Mouse (Mus musculus) stomach, embryonic 16.5 days (tissue): ENCODE data around the gene Lhx2. TPM values are rescaled to one million over a fixed set of nuclear protein-coding genes. Genes with fewer than 3 reads are reported as not detected.
A peak's percentile ranks its signal among the peaks of the same experiment; 100 is the strongest.

ENCODE experiments used
- ATAC-seq: fragments of 200-750 bp; cut with Nextera tagmentation; 2 replicates; pipeline ENCODE4 v1.8.0; 2017; ENCODE audit warnings: moderate number of reproducible peaks, moderate TSS enrichment; ENCODE audit not compliant: insufficient read depth, low FRiP score
- H3K27ac ChIP-seq: fragments of 300-500 bp; sonication (generic); 2 replicates; pipeline ENCODE4 v1.5.1; 2014; ENCODE audit warnings: low read length
- H3K27me3 ChIP-seq: fragments of 300-500 bp; sonication (generic); 2 replicates; pipeline ENCODE4 v1.6.1; 2014; ENCODE audit warnings: low read length, control low read depth, mixed read lengths; ENCODE audit not compliant: control insufficient read depth, insufficient read depth
- H3K36me3 ChIP-seq: fragments of 300-500 bp; sonication (generic); 2 replicates; pipeline ENCODE4 v1.6.1; 2014; ENCODE audit warnings: low read length; ENCODE audit not compliant: control insufficient read depth, insufficient read depth
- H3K4me1 ChIP-seq: fragments of 300-500 bp; sonication (generic); 2 replicates; pipeline ENCODE4 v1.6.1; 2014; ENCODE audit warnings: low read length, control low read depth, mixed read lengths; ENCODE audit not compliant: control insufficient read depth, insufficient read depth
- H3K4me2 ChIP-seq: fragments of 300-500 bp; sonication (generic); 2 replicates; pipeline ENCODE4 v1.6.1; 2014; ENCODE audit warnings: low read depth, low read length, mixed read lengths
- H3K4me3 ChIP-seq: fragments of 300-500 bp; sonication (generic); replicated peaks from 2 replicates; pipeline ENCODE4 v1.5.1; 2014; ENCODE audit warnings: mild to moderate bottlenecking, low read length
- H3K9ac ChIP-seq: fragments of 300-500 bp; sonication (generic); 2 replicates; pipeline ENCODE4 v1.6.1; 2014; ENCODE audit warnings: low read length
- H3K9me3 ChIP-seq: fragments of 300-500 bp; sonication (generic); replicated peaks from 2 replicates; pipeline ENCODE4 v1.6.1; 2016; ENCODE audit warnings: low read length, control low read depth; ENCODE audit not compliant: control insufficient read depth
- WGBS: fragments of 180-500 bp; shearing (Covaris S2); extraction: QIAGEN DNeasy Blood & Tissue Kit; methylation state at CpG from one replicate; pipeline ENCODE4 v1.1.7; 2014; 5-methylcytosine and 5-hydroxymethylcytosine counted together
- polyA plus RNA-seq: library from polyadenylated mRNA; unstranded; fragments of >200 nt; fragmentation: Nextera tagmentation; extraction: Ambion mirVana; gene quantifications from 2 replicates; pipeline ENCODE4 v1.2.1, GENCODE M21; 2015

Gene Lhx2
- polyA plus RNA-seq, 1 experiment from 2014 or later: 0.14 TPM

DNA sequence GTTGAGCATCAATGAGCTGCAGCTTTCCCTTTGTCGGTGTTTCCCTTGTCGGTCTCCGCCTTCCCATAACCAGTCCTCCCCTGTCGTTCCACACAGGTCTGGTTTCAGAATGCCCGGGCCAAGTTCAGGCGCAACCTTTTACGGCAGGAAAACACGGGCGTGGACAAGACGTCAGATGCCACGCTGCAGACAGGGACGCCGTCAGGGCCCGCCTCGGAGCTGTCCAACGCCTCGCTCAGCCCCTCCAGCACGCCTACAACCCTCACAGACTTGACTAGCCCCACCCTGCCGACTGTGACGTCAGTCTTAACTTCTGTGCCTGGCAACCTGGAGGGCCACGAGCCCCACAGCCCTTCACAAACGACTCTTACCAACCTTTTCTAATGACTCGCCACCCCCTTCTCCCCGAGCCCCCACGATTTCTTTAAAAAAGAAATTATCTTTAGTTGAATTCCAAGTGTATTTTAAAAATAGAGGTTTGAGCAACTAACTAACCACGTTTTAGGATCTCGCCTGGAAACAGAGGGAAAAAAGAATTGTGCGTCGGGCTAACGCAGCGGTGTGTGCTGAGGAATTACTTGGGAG, 29.8 kb downstream of the Lhx2 start:
- Histone ChIP-seq H3K4me3 (peak overlapping the region; percentile 21), H3K4me2 (peak overlapping the region; percentile 46), H3K36me3 (no peaks in the 10 kb centered on the region), H3K27me3 (peaks cover 55% of the 10 kb centered on the region), H3K27ac (no peak overlapping the region), H3K9ac (no peak overlapping the region), H3K4me1 (peaks cover 5% of the 10 kb centered on the region; the same call in 1 of the 2 replicates), H3K9me3 (no peaks in the 10 kb centered on the region)
- ATAC-seq: peak; percentile 76; the same call in 1 of the 2 replicates
- 5% methylated on average over 31 of the region's 31 CpGs for WGBS

DNA sequence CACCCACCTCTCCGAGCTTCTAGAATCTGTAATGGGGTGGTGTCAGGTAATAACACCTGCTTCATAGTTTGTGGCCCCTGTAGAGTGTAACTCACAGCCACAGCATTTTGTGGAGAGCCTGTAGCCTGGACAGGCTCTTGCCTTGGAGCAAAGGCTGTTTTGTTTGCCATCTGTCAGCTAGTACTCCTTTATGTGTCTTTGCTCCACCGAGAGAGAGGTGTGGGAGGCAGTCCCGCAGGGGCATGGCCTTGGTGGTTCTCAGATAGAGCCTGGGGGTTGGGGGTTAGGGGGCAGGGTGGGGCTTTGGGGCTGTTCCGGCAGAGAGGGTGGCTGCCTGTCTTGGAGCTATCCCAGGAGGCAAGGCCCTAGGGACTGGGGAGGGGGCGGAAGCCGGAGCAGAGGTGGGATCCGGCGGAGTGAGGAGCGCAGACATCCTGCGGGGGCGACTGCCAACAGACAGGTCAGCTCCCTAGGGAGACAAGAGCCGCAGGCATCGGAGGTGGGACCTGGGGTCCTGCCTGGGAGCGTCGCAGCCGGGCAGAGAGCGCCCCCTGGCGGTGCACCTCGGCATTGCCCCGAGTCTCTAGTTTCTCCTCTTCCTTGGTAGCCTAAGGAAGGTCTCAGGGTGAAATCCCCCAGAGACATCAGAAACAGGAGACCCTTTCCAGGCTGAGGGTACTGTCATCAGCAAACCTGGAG, 36.7 kb downstream of the Lhx2 start:
- no peak overlapping the region for H3K27ac ChIP-seq
- no peak for ATAC-seq
- 4% methylated on average over 20 of the region's 20 CpGs for WGBS

DNA sequence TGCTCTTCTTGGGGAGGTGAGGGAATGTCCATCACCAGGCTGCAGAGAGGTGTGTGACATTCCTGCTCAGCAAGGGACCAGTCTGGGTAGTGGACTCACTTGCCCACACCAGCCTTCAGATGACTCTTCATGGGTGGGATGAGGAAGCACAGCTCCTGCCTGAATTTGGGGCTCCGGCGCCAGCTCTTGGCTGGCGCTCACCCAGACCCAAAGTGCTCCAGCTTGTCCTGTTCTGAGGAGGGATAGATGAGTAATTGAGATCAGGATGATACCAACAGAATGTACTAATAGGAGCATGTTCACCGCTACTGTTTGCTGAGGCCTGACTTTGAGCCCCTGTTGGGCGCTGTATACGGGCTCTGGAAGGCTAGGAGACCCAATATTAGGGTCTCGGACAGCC, 38.2 kb downstream of the Lhx2 start:
- no peak for ATAC-seq
- Histone ChIP-seq H3K27me3 (peaks cover 50% of the 10 kb centered on the region), H3K4me2 (no peak overlapping the region), H3K36me3 (no peaks in the 10 kb centered on the region), H3K4me1 (no peaks in the 10 kb centered on the region), H3K9me3 (no peaks in the 10 kb centered on the region), H3K4me3 (no peak overlapping the region), H3K27ac (no peak overlapping the region), H3K9ac (no peak overlapping the region)
- WGBS: 81% methylated on average over 7 of the region's 7 CpGs

More for the DNA sequence above, 36.7 kb downstream of the Lhx2 start:
- Histone ChIP-seq H3K27me3 (peaks cover 56% of the 10 kb centered on the region), H3K4me2 (no peak overlapping the region), H3K4me3 (no peak overlapping the region), H3K9me3 (no peaks in the 10 kb centered on the region), H3K9ac (no peak overlapping the region), H3K4me1 (no peaks in the 10 kb centered on the region), H3K36me3 (no peaks in the 10 kb centered on the region)

DNA sequence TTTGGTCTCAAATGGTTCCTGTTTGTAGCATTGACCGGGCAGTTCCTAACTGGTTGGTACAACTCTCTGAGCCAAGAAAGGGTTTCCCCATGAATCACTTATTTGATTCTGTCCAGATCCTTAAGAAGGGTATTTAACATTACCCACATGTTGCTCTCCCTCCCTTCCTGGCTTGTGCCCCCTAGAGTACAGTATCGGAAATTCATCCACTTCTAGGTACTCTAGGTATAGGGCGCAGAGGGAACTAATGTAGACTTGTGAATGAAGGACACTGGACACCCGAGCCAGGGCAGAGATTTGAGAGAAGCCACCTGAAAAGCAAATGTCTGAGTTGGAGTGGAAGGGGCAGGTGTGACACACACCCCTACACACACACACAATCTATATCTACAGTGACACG, 39.3 kb downstream of the Lhx2 start:
- WGBS: 24% methylated on average over 5 of the region's 5 CpGs
- no peaks in the 10 kb centered on the region for H3K36me3 ChIP-seq
- H3K9me3 ChIP-seq: no peaks in the 10 kb centered on the region
- no peak overlapping the region for H3K27ac ChIP-seq
- no peak overlapping the region for H3K4me2 ChIP-seq
- no peaks in the 10 kb centered on the region for H3K4me1 ChIP-seq
- H3K4me3 ChIP-seq: no peak overlapping the region
- ATAC-seq: no peak
- H3K27me3 ChIP-seq: peaks cover 47% of the 10 kb centered on the region
- H3K9ac ChIP-seq: no peak overlapping the region

DNA sequence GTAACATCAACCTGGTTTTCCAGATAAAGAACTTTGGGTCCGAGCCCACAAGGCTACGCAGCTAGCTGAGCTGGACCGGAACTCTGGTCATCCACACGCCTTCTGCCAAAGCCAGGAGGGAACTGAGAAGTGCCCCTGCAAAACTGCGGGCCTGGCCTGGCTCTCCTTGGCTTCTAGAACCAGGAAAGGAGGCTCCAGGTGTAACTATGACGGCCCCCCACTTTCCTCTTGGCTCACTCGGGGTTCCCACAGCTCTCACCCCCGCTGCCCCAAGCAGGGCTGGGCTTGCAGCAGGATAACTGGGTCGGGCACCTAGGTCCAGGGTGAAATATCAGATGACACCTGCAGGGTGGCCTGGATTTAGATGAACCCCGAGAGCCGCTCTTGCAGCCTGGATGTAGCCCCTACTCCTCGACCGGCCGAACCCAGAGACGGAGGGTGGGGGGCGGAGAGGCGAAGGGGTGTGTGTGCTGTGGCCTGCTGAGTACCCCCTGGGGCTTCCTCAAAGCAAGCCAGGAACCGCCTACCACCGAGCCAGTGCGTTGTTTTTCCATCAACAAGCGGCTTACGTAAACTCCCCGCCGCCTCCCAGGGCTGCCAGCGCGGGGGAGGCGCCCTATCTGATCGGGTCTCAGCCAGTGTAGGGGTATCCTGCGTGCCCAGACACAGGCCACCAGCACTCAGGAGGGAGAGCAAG, 39.9 kb downstream of the Lhx2 start:
- H3K4me2 ChIP-seq: 0 out of 2 replicates have a peak overlapping the region, but pooled peaks have one; percentile 25
- H3K36me3 ChIP-seq: no peaks in the 10 kb centered on the region
- WGBS: 4% methylated on average over 29 of the region's 29 CpGs
- H3K4me3 ChIP-seq: no peak overlapping the region
- no peak for ATAC-seq
- H3K27ac ChIP-seq: no peak overlapping the region
- no peaks in the 10 kb centered on the region for H3K9me3 ChIP-seq
- no peak overlapping the region for H3K9ac ChIP-seq
- H3K4me1 ChIP-seq: no peaks in the 10 kb centered on the region
- peaks cover 44% of the 10 kb centered on the region for H3K27me3 ChIP-seq

DNA sequence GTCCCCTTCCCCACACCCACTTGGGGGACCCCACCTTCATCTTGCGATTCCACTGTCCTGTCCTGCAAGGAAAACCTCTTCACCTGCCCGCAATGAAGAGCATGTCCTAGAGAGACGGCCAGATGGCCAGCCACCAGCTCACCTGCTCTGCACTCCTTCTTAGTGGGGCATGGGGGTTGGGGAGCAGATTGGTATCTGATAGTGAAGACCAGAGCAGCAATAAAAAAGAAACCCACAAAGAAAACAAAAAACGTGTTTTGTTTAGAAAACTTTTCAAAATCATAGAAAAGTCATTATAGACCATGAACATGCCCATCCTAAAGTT, 40.4 kb downstream of the Lhx2 start:
- Histone ChIP-seq H3K9me3 (no peaks in the 10 kb centered on the region), H3K4me3 (no peak overlapping the region), H3K4me1 (no peaks in the 10 kb centered on the region), H3K4me2 (no peak overlapping the region), H3K9ac (no peak overlapping the region), H3K27ac (no peak overlapping the region), H3K36me3 (no peaks in the 10 kb centered on the region), H3K27me3 (peaks cover 44% of the 10 kb centered on the region)
- WGBS: 8% methylated on average over 4 of the region's 4 CpGs
- ATAC-seq: no peak

DNA sequence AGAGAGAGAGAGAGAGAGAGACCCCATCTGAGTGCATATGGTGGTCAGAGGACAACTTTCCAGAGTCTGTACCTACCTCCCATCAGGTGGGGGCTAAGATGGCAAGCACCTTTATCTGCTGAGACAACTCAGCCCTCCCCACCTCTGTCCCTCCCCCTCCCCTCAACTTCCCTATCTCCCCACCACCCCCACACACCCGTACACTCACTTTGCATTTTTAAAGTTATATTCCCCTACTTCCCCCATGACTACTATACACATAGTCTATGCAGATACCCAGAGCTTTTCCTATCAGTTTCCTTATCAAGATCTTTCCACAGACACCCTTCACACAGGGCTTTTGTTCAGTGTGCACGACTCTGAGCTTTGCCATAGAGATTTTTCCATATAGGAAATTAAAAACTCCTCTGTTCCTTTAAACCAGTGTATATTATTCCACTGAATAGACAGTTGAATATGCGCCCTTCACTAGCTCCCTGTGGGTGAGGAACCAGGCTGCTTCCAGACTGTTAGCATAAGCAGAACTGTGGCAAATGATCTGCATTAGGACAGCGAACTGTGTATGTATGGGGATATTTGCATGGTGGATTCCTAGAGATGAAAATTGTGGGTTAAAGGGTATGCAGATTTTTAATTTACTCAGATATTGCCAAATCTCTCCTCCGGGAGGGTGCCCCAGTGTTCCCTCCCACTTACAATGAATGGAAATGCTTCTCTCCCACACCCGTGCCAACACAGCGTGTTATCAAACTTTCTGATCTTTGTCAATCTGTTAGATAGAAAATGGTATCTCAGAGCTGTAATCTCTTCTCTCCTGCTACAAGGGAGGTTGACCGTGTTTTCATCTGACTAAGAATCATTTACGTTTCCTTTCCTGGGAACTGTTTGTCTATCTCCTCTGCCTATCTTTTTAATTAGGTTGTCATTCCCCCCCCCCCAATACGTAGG, 41.3 kb downstream of the Lhx2 start:
- Histone ChIP-seq H3K4me1 (no peaks in the 10 kb centered on the region), H3K4me3 (no peak overlapping the region), H3K9ac (no peak overlapping the region), H3K4me2 (no peak overlapping the region), H3K27me3 (peaks cover 41% of the 10 kb centered on the region), H3K27ac (no peak overlapping the region), H3K36me3 (no peaks in the 10 kb centered on the region), H3K9me3 (no peaks in the 10 kb centered on the region)
- WGBS: 38% methylated on average over 10 of the region's 10 CpGs
- ATAC-seq: no peak

DNA sequence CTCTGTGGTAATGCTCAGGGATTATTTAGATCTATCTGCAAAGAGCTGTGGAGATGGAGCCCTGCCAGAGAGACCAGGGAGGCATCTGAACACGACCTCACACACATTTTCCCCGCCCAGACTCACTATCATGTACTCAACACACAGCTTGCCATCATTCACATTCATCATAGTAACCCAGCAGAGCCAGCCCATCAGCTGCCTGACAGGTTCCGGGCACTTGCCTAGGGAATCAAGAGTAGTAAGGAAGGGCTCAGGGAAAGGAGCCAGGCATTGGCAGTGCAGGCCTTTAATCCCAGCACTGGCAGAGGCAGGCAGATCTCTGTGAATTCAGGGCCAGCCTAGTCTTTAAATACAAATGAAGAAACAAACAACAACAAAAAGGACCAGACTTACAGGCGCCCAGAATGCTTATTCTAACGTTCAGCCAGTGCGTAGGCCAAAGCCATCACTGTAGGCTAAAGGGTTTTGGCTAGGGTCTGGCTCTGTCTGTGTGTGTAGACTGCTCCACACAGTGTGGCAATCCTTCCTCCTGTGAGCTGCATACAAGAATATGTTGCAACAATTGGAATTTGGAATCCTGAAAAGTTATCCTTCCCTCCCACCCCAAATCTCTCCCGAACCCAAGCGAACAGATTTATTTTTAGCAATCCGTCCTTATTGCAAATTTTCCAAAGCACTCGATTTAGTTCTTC, 48.6 kb downstream of the Lhx2 start:
- WGBS: 75% methylated on average over 10 of the region's 10 CpGs
- no peaks in the 10 kb centered on the region for H3K36me3 ChIP-seq
- no peak overlapping the region for H3K27ac ChIP-seq
- no peaks in the 10 kb centered on the region for H3K9me3 ChIP-seq
- no peak overlapping the region for H3K4me2 ChIP-seq
- no peak overlapping the region for H3K9ac ChIP-seq
- no peaks in the 10 kb centered on the region for H3K27me3 ChIP-seq
- ATAC-seq: no peak
- H3K4me1 ChIP-seq: no peaks in the 10 kb centered on the region
- H3K4me3 ChIP-seq: no peak overlapping the region
